Mouse (Mus musculus) adrenal gland (tissue): Measurements from ENCODE around the gene Eif4g3.
"Not testable (repeated sequence)": the region's sequence is repeated elsewhere in the genome, so short reads cannot be mapped to it uniquely, and the experiment has no call there.

Experiments
- intact Hi-C: fragments of 180-260 bp; cut with DNase I; formaldehyde crosslinking; loops from one replicate; pipeline ENCODE4 v1.15.1; 2025

Gene Eif4g3

GRCm38 (mm10) chr4:138057196-138057754, 64.5 kb downstream of the Eif4g3 start:
- intact Hi-C loops: not testable (repeated sequence)

- intact Hi-C loops: no loop called here
Measured at GRCm38 (mm10) chr4:138061161-138061560, 68.3 kb downstream of the Eif4g3 start.

- intact Hi-C loops: no loop called here
Measured at GRCm38 (mm10) chr4:138063372-138064265, 70.8 kb downstream of the Eif4g3 start.

- intact Hi-C loops: no loop called here
Measured at GRCm38 (mm10) chr4:138064882-138065592, 72.2 kb downstream of the Eif4g3 start.

- intact Hi-C loops: no loop called here
Measured at GRCm38 (mm10) chr4:138065593-138066169, 72.9 kb downstream of the Eif4g3 start.

GRCm38 (mm10) chr4:138066421-138066820, 73.6 kb downstream of the Eif4g3 start:
- intact Hi-C loops: no loop called here

- intact Hi-C loops: no loop called here
Measured at GRCm38 (mm10) chr4:138067858-138068257, 75.0 kb downstream of the Eif4g3 start.

GRCm38 (mm10) chr4:138068598-138068997, 75.8 kb downstream of the Eif4g3 start:
- intact Hi-C loops: no loop called here

- intact Hi-C loops: no loop called here
Measured at GRCm38 (mm10) chr4:138069371-138069770, 76.5 kb downstream of the Eif4g3 start.

GRCm38 (mm10) chr4:138071497-138071896, 78.7 kb downstream of the Eif4g3 start:
- intact Hi-C loops: no loop called here

GRCm38 (mm10) chr4:138073086-138073485, 80.3 kb downstream of the Eif4g3 start:
- intact Hi-C loops: no loop called here

GRCm38 (mm10) chr4:138073531-138073930, 80.7 kb downstream of the Eif4g3 start:
- intact Hi-C loops: no loop called here

GRCm38 (mm10) chr4:138074896-138075584, 82.2 kb downstream of the Eif4g3 start:
- intact Hi-C loops: no loop called here

GRCm38 (mm10) chr4:138077663-138078295, 85.0 kb downstream of the Eif4g3 start:
- intact Hi-C loops: no loop called here

GRCm38 (mm10) chr4:138079234-138079633, 86.4 kb downstream of the Eif4g3 start:
- intact Hi-C loops: no loop called here

- intact Hi-C loops: no loop called here
Measured at GRCm38 (mm10) chr4:138082466-138082865, 89.6 kb downstream of the Eif4g3 start.

- intact Hi-C loops: no loop called here
Measured at GRCm38 (mm10) chr4:138084103-138084502, 91.3 kb downstream of the Eif4g3 start.

- intact Hi-C loops: no loop called here
Measured at GRCm38 (mm10) chr4:138084851-138085573, 92.2 kb downstream of the Eif4g3 start.

GRCm38 (mm10) chr4:138086949-138087348, 94.1 kb downstream of the Eif4g3 start:
- intact Hi-C loops: no loop called here

- intact Hi-C loops: no loop called here
Measured at GRCm38 (mm10) chr4:138089512-138089911, 96.7 kb downstream of the Eif4g3 start.
